Mouse (Mus musculus) induced T-regulatory cell, adult 2 months (primary cell): ENCODE results near the gene Bicd2.
A peak's percentile ranks its signal among the peaks of the same experiment; 100 is the strongest.

ENCODE experiments used
- DNase-seq: peaks from one replicate; pipeline ENCODE4 v3.0.0-alpha.2; 2012; ENCODE audit warnings: low read depth

Bicd2 gene

DNA sequence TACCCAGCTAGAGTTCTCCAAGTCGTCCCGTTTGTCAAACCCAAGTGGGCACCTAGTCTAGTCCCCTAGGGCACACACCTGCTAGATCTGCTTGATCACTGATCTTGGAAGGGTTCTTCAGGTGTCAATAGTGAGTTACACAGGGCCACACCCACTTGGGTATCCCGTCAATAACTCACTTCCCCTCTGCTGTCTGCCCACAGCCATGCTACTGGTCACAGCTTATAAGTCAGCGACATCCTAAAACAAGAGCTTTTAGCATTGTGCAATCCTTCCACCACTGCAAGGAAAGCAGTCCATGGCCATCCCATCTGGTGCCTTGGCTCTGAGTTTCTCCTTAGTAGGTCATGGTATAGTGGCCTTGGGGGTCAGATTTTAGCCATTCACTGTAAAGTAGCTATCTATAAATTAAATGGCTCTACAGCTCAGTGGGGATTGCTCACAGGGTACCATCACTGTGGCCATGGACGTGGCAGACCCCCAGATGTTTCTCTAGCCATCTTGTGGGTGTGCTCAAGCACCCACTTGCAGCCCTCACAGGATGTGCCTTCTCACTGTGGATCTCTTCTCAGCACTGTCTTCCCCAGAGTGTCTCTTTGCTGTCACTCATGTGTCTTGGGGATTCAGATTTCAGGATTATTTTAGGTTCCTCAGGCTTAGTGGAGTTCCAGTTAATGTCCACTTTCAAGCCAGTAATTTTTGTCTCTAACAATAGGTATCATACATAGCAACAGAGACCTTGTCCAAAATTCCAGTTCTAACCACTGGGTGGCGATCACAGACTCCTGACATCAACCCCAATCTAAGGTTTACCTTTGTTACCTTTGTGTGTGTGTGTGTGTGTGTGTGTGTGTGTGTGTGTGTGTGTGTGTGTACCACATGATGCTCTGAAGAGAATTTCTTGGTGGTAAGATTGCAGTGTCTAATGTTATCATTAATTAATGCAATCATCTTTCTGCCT, 14.9 kb upstream of the Bicd2 start:
- DNase-seq = peak; percentile 86

- DNase-seq = no peak
Measured at GRCm38 (mm10) chr13:49328101-49328500, 13.3 kb upstream of the Bicd2 start.

- DNase-seq = no peak
Measured at GRCm38 (mm10) chr13:49333250-49333649, 8.1 kb upstream of the Bicd2 start.

- no peak for DNase-seq
Measured at GRCm38 (mm10) chr13:49335077-49335982, 6.1 kb upstream of the Bicd2 start.

DNA sequence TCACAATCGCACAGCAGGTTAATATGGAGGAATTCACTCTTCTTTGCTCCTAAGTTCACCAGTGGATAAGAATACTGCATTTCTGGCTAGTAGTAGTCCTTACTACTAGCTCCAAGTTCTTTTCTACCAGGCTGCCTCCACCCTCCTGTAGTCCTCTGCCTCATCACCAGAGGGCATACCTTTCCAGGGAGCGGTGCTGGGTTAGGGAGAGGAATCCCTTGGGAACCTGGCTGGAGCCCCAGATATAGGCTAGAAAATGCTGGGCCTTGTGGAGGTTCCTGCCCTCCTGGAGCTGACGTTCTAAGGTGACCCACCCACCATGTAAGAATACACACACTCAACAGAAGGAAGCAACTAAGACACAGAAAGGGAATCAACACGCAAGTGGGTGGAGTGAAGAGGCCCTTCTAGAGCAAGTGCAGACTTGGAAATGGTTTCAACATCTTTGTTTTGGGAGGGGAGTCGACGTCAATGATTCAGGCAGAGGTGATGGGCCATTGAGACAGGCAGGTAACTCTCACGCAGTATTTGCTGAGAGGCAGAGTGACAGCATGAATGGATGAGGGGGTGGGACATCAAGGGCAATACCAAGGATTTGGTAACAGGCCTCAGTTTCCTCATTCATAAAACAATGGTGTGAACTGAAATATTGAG, 2.4 kb upstream of the Bicd2 start:
- DNase-seq = peak; percentile 14

DNA sequence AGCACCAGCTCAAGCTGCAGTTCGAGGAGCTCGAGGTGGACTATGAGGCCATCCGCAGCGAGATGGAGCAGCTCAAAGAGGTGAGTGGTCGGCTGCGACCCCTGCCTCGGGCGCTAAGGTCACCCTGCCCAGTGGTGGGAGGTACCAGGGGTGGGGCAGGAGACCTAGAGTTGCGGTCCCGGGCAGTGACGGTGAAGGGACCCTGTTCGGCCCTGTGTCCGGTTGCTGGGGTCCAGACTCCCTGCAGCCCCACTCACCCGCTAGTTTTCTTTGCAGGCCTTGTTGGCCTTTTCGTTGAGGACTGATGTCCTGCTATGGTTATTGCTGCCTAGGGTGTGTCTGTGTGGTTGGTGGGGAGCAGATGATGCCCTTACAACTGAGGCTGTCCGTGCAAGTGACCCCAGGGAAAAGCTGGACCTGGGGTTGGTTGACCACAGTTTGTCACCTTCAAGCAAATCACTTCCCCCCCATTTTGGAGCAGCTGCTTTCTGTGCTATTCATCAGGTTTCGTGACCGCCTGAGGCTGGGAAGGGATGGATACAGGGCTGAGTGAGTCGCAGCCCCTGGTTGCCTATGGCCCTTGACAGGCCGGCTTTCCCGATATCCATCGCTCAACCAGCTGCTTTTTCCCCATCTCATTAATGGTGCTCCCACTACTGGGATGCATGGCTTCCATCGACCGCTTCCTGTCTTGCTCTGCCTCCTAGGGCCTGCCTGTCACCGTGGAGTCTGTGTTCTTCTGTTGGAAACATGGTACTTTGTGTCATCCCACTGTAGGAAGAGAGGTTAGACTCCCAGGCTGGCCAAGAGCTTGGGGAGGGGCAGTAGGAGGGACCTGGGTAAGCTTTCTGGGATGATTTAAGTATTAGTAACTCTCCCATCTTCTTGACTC, 692 bp downstream of the Bicd2 start:
- peak; percentile 32 for DNase-seq

- no peak for DNase-seq
Measured at GRCm38 (mm10) chr13:49342723-49343100, 1.3 kb downstream of the Bicd2 start.

DNA sequence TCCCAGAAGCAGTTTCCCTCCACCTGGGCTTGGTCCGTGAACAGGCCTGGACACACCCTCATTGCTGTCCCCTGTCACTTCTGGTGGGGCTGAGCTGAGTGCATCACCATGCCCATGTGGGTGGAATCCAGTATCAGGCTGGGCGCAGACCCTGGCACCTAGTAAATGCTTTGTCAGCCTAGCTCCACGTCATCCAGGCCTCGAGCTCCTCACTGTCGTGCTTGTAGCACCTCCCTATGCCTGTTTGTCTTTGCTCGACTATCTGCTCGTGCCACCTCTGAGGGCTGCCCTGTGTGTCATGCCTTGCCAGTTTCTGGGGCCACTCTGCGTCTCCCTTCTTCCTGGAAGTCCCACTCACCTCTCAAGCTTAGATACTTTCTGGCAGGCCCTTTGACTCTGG, 3.2 kb downstream of the Bicd2 start:
- no peak for DNase-seq

DNA sequence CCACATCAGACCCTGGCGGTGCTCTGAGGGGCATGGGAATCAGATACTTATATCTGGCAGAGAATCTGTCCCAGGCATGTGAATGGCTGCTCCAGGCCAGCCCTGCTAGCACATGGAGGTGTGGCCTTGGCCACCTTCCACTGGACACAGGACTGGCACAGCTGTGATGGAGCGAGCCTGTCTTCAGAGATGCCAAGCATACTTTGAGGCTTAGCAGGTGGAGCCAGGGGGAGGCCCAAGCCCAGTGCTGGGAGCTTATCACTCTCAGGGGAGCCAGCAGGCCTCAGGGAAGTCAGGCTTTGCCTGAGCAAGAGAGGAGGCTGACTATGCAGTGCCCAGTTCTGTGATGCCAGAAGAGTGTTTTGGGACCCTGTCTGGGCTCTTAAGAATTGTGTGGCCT, 4.1 kb downstream of the Bicd2 start:
- DNase-seq = no peak

- no peak for DNase-seq
Measured at GRCm38 (mm10) chr13:49348522-49348921, 7.1 kb downstream of the Bicd2 start.

GRCm38 (mm10) chr13:49349335-49349734, 8.0 kb downstream of the Bicd2 start:
- DNase-seq = no peak

DNA sequence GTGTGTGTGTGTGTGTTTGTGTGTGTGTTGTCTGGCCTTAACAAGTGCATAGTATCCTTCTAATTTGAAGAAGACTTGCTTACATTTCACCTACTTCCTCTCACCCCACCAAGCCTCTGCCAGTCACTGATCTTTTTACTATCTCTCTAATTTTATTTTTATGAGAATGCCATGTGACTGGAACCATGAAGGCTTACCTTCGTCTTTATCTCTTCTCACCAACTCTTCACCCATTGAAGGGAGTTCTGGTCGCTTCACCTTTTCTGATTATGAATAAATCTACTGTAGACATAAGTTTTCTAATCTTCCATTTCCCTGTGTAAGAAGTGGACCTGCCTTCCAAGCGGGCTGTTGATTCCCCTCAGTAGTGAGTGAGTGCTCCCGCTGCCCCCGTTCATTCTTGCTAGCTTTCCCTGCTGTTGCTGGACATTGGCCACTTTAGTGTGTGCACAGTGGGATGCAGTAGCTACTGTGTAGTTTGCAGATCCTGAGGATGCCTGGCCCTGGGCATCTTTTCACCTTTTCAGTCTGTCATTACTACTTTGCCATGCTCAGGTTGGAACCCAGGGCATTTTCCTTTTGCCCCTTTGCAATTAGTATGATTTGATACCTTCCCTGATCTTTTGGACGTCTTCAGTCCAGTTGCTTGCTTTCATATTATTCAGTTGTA, 8.6 kb downstream of the Bicd2 start:
- DNase-seq = no peak

GRCm38 (mm10) chr13:49352581-49353159, 11.3 kb downstream of the Bicd2 start:
- no peak for DNase-seq

- DNase-seq = no peak
Measured at GRCm38 (mm10) chr13:49353422-49353821, 12.0 kb downstream of the Bicd2 start.

DNA sequence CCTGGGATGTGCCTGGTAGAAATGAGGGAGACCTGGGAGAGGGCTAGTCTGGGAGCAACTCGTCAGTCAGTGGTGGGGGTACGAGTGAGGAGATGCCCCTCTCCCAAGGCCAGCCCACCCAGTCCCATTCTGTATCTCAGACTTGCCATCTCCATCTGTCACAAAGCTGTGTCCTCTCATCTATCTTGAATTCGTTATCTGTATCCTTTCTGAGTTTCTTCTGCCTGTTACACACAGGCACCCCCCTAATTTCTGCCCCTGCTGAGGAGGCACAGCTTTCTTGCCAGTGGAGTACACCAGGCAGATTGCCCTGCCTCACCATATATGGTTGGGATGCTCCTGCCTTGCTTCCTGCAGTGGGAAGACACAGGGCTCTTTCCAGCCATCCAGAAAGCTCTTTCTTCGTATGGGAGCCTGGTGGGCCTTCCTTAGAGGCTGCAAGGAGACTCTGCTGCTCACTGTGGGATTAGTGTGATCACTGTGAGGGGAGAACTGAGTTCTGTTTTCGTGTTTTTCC, 12.7 kb downstream of the Bicd2 start:
- no peak for DNase-seq

GRCm38 (mm10) chr13:49355461-49356061, 14.2 kb downstream of the Bicd2 start:
- no peak for DNase-seq

DNA sequence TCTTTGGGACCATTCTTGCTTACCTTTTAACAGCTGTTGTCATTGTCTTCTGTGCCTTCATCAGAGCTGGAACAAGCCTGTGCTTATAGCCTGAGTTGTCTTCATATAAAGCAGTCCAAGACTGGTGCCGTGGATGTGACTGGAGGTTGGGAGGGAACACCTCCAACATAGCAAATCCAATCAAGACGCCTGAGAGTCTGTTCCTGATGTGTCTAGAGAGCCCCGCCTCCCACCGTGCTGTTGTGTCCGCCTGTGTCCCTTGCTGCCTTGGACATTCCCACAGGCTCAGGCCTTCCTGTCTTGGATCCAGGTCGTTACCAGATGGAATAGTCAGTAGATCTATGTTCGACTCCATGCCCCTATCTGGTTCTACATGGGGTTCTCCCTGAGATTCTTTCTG, 14.7 kb downstream of the Bicd2 start:
- DNase-seq = no peak

- DNase-seq = no peak
Measured at GRCm38 (mm10) chr13:49357367-49358026, 16.1 kb downstream of the Bicd2 start.

GRCm38 (mm10) chr13:49358184-49358583, 16.8 kb downstream of the Bicd2 start:
- DNase-seq = no peak
